Mouse (Mus musculus): ENCODE measurements around the gene Hoxd3. TPM values are rescaled to one million over a fixed set of nuclear protein-coding genes. Genes with fewer than 3 reads are reported as not detected.
A peak's percentile ranks its signal among the peaks of the same experiment; 100 is the strongest.

The Hoxd3 gene
- polyA plus RNA-seq (2015; fragmentation: Nextera tagmentation; extraction: Ambion mirVana), result 0.22 and 0.29 TPM in 2 replicates

DNA sequence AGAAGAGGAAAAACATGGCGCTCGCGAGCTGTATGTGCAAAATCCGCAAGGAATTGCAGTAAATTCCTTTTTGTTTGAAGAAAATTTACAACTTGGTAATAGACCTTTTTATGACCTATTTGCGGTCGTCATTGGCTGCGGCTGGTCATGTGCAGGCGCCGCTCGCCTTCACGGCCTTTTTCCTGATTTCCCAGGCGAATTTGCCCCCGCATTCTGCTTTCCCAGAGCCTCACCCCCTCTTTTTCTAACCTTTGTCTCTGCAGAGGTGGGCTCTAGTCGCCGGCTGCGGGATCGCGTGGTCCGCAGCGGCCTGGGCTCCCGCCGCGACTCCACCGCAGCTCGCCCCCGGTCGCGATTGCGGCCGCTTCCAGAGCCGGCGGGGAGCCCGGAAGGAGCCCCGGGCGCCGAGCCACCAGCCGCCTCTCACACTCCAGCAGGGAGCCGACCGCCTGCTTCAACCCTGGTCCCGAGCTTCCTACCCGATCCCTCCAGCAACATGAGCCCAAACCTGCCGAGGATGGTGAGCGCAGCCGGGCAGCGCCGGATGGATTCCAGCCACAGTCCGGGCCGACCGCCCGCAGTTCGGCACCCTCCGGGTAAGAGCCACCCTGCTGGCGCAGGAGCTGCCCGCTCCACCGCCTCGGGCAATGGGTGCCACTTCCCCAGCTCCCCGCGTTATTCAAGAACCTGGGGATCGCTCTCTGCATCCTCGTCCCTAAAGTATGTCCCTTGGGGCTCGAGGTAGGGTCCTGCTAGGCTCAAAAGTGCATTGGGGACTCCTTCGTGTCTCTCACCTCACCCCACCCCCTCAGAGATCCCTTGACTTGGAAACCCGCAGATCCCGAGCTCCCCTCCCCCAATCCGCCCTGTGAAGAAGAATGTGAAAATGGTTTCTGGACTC lies at the start of gene Hoxd3, which contains the start of gene Hoxd4:
Hoxd3 (plus strand) TSS at position 207 of the 901 bp plus-strand sequence.
Hoxd4 (plus strand) TSS at position 209 of the 901 bp plus-strand sequence.

DNA sequence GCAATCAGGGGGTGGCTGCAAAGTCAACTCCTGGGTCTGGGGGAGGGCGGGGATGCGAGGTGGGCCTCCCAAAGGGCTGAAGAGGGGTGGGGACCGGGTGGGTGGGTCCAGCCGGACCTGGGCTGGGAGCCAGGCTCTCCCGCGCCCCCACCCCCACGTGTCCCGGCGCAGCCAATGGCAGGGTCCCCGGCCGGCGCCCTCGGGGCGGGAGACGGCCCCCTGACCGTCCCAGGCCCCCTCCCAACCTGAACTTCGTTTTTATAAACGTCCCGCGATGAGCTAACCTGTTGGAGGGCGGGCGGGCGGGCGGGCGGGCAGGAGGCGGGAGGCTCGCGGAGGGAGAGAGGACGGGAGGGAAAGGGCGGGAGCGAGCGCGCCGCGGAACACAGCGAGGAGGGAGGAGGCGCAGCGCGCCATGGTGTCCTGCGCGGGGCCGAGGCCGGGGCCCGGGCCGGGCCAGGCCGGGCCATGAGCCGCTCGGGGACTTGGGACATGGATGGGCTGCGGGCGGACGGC lies 43.8 kb upstream of the Hoxd3 start, which contains the start of gene Hoxd13:
Hoxd13 (plus strand) TSS at position 469 of the 516 bp plus-strand sequence.

GRCm38 (mm10) chr2:74674881-74675665 lies 36.7 kb upstream of the Hoxd3 start, which contains the start of gene Hoxd12:
TSS of gene Hoxd12 (plus strand) at chr2:74675013.

DNA sequence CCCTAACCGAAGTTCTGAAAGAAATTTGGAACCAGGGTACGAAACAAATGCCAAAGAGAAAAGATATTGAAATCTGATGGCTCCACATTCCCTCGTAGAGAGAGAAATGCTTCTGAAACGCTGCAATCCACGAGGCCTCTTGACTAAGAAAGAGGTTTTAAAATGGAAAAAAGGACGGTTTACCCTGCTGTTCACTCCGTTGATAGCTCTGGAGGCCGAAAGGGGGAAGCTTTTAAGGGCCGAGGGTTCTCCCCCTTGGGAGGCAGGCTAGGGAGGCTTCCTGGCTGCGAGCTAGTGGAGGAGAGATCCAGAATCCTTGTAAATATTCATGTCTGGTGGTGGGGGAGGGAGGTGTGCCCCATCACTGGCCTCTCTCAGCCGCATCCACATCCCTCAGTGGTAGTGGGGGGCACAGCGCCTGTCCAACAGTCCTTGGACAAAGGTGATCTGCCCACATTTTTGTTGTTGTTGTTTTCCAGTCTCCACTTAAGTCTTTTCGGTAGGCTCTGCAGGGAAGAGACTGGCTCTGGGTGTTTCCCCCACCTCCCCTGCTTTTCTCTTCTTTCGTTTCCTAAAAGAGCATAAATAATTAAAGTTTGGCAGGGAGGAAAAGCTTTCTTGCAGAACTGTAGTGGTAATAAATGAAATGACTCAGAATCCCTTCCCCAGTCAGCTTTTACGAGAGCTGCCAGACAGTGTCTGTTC lies 32.7 kb upstream of the Hoxd3 start, which contains the start of gene Hoxd11:
Hoxd11 (plus strand) TSS at position 667 of the 705 bp plus-strand sequence.

DNA sequence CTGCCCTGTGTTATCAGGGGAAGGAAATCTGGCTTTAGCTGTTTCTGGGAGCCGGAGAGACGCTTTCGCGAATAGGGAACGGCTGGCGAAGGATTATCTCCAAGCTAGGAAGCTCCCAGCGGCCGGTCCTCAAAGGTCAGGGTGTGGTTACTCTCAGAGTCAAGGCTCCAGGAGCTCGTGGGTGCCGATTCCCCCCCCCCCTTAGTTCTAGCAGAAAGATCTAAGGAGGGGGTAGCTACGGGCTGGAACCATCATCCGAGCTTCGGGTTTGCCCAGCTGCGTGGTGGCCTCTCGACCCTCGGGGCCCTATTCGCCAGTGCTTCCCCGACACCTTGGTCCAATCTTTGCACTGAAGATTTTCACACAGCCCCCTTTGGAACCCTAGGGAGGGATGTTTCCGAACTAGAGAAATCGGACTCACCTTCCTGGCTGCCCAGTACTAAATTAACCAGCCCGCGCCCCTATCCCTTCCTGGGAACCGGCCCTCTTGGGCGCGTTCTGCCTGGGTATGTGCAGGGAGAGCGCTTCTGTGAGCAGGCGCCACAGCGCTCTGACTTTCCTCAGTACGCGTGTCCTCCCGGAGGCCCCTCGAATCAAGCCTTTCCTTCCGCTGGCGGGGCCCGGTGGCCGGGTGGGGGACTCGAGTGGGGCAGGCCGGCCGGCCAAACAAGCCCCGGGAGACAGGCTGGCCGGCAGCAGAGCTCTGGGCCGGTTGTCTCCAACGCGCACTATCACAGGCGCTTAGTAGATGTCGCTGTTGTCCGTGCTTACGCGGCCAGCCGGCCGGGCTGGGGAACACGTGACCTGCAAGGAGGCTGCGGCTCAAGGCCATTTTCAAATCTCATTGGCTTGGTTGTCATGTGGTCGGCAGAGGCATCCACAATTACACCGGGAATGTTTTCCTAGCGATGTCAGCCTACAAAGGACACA lies 20.4 kb upstream of the Hoxd3 start, which contains the start of gene Hoxd10:
Hoxd10 (plus strand) TSS at position 903 of the 930 bp plus-strand sequence.

DNA sequence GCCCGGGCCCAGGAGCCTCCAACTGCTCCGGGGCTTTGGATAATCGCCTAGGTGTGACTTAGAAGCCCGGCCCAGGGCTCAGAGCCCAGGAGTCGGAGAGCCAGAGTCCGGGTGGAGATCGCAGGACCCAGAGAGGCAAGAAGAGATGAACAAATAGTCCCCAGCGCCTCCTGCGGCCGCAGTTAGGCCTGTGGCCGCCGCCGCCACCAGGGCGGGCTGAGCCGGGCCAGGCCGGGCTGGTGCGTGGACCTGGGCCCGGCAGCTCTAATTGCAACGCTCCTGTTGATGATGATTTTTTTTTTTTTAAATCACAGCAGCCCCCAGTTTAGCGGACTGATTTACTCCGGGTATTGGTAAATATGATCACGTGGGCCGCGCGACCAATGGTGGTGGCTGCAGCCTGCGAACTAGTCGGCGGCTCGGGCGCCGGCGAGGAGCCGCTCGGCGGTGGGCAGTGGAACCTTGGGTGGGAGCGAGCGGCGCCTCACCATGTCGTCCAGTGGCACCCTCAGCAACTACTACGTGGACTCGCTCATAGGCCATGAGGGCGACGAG lies 14.1 kb upstream of the Hoxd3 start, which contains the start of gene Hoxd9:
Hoxd9 (plus strand) TSS at position 161 of the 555 bp plus-strand sequence.

DNA sequence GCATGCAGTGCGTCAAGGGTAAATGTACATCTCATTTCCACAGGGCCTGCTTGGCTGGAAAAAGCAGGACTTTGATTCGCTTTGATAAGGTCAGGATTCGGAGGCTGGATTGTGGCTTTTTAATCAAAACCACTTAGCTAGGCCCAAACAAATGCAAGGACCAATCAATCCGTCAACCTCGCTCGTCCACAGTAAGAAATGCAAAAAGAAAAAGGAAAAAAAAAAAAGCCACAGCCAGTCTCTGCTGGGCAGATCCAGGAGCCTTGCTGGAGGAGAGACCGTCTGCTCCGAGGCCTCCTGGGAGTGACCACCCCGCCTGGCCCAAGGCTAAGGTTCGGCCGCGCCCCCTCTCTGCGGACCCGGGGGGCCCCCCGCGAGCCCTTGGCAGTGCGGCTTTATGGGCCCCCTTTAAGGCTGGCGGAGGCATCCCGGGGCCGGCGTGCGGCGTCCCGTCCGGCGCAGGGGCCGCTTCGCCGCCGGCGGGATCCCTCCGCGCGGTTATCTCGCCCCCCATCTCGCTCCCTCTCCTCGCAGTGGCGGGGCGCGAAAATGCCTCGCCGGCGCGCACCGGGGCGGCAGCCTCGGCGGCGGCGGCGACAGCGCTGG lies 7.2 kb upstream of the Hoxd3 start, which contains the start of gene Hoxd8:
Hoxd8 (plus strand) TSS at position 223 of the 606 bp plus-strand sequence.

DNA sequence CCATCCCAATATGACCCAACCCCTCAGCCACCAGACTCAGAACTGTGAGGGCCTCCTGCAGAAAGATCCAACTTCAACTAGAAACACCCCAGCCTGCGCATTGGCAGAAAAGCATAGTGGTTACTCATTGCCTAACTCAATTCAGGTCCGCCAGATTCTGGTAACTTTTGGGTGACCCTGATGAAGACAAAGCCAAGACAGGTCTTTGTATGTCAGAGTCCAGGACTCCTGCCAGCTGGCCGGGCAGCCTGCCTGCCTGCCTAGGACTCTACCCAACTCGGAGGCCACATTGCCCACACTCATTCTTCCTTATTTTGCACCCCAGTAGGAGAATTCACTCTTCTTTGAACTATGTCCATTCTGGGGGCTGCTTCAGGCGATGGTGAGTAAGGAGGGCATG lies 14.8 kb downstream of the Hoxd3 start, which contains the start of gene Gm28230:
Gm28230 (plus strand) TSS at position 178 of the 400 bp plus-strand sequence.

DNA sequence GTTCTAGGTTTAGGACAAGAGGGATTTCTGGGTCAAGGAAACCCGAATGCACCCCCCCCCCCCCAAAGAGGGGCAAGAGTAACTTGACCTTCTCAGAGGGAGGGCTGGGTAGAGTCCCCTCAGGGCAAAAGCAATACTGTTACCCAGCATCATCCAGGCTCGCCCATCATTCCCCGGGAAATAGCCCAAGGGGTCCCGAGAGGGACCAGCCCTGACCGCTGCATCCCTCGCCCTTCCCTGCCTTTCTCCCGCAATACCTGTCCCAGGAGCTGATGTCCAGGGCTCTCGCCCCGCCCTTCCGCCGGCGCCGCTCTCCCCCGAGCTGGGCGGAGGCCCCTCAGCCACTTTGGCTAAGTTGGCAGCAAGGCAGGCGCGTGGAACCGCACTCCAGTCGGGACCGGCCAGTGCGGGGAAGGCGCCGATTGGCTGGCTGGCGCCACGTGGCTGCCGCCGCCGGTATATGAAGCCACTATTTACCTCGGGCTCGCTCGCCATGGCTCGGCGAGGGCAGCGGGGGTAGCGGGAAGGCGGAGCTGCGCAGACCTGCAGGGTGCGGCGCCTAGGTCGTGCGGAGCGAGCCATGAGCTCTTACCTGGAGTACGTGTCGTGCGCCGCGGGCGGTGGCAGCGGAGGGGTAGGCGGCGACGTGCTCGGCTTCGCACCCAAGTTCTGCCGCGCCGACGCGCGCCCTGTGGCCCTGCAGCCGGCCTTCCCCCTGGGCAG lies 51.0 kb downstream of the Hoxd3 start, which contains the start of gene Hoxd1:
Hoxd1 (plus strand) TSS at position 459 of the 723 bp plus-strand sequence.

MicroRNAs within 50 kb of the gene (microRNA counts, 519-probe panel; counts per million panel counts)
- microRNA mmu-miR-10b, result 3,952 counts per million, percentile 71 among the panel's probes with 10 or more counts

Small RNA genes lying within 50 kb of the gene (microRNA-seq; reads per million reads assigned to microRNA genes)
- gene Gm44463 (not detected), gene Mir10b (16,560 reads per million, percentile 96 among the genes with 10 or more reads in this experiment)

Other genes with a start within 250 kb of the Hoxd3 start
- 10.1 and 16.9 TPM in 2 replicates for gene Lnpk, start 132.5 kb upstream of the Hoxd3 start, polyA plus RNA-seq (2015; fragmentation: Nextera tagmentation; extraction: Ambion mirVana)
- 0.06 and 0.11 TPM in 2 replicates for gene Evx2, start 52.4 kb upstream of the Hoxd3 start, polyA plus RNA-seq (2015; fragmentation: Nextera tagmentation; extraction: Ambion mirVana)
- 6.6 and 8.8 TPM in 2 replicates for gene Hoxd13, start 43.6 kb upstream of the Hoxd3 start, polyA plus RNA-seq (2015; fragmentation: Nextera tagmentation; extraction: Ambion mirVana)
- gene Hoxd12, start 36.9 kb upstream of the Hoxd3 start, polyA plus RNA-seq (2015; fragmentation: Nextera tagmentation; extraction: Ambion mirVana), result 2.4 and 2.5 TPM in 2 replicates
- gene Hoxd11, start 32.4 kb upstream of the Hoxd3 start, polyA plus RNA-seq (2015; fragmentation: Nextera tagmentation; extraction: Ambion mirVana), result 3.0 and 3.9 TPM in 2 replicates
- 3.5 and 4.0 TPM in 2 replicates for gene Hoxd10, start 20.0 kb upstream of the Hoxd3 start, polyA plus RNA-seq (2015; fragmentation: Nextera tagmentation; extraction: Ambion mirVana)
- 4.0 and 4.5 TPM in 2 replicates for gene Hoxd9, start 14.2 kb upstream of the Hoxd3 start, polyA plus RNA-seq (2015; fragmentation: Nextera tagmentation; extraction: Ambion mirVana)
- 6.1 and 8.2 TPM in 2 replicates for gene Hoxd8, start 7.3 kb upstream of the Hoxd3 start, polyA plus RNA-seq (2015; fragmentation: Nextera tagmentation; extraction: Ambion mirVana)
- 0.67 and 0.82 TPM in 2 replicates for gene Hoxd4, start within 50 bp of the Hoxd3 start, polyA plus RNA-seq (2015; fragmentation: Nextera tagmentation; extraction: Ambion mirVana)
- gene Gm28230, start 14.8 kb downstream of the Hoxd3 start, polyA plus RNA-seq (2015; fragmentation: Nextera tagmentation; extraction: Ambion mirVana), result not detected in 2 replicates
- gene Hoxd1, start 51.1 kb downstream of the Hoxd3 start, polyA plus RNA-seq (2015; fragmentation: Nextera tagmentation; extraction: Ambion mirVana), result not detected in 2 replicates
- 78.2 and 79.1 TPM in 2 replicates for gene Mtx2, start 113.9 kb downstream of the Hoxd3 start, polyA plus RNA-seq (2015; fragmentation: Nextera tagmentation; extraction: Ambion mirVana)

Measured in urinary bladder, postnatal 0 days (tissue).